Mouse (Mus musculus) embryonic facial prominence, embryonic 10.5 days (tissue): ENCODE results near the gene Cmklr1. TPM values are rescaled to one million over a fixed set of nuclear protein-coding genes. Genes with fewer than 3 reads are reported as not detected.

Source experiments
- DNase-seq: peaks from one replicate; pipeline ENCODE4 v3.0.0-alpha.2; 2017; ENCODE audit warnings: low spot score
- H3K27ac ChIP-seq: fragments of 300-500 bp; sonication (generic); replicated peaks from 2 replicates; pipeline ENCODE4 v1.5.1; 2016; ENCODE audit warnings: mild to moderate bottlenecking
- H3K27me3 ChIP-seq: fragments of 300-500 bp; sonication (generic); replicated peaks from 2 replicates; pipeline ENCODE4 v1.6.1; 2016; ENCODE audit warnings: low read depth, mild to moderate bottlenecking; ENCODE audit not compliant: poor library complexity, severe bottlenecking
- H3K36me3 ChIP-seq: fragments of 300-500 bp; sonication (generic); replicated peaks from 2 replicates; pipeline ENCODE4 v1.6.1; 2016; ENCODE audit warnings: mild to moderate bottlenecking, moderate library complexity
- H3K4me1 ChIP-seq: fragments of 300-500 bp; sonication (generic); 2 replicates; pipeline ENCODE4 v1.6.1; 2016
- H3K4me3 ChIP-seq: fragments of 300-500 bp; sonication (generic); 2 replicates; pipeline ENCODE4 v1.5.1; 2016; ENCODE audit warnings: mild to moderate bottlenecking, moderate library complexity
- H3K9me3 ChIP-seq: fragments of 300-500 bp; sonication (generic); 2 replicates; pipeline ENCODE4 v1.6.1; 2016; ENCODE audit warnings: mild to moderate bottlenecking
- WGBS: fragments of 180-500 bp; shearing (Covaris S2); methylation state at CpG from one replicate; pipeline ENCODE4 v1.1.7; 2016; 5-methylcytosine and 5-hydroxymethylcytosine counted together
- polyA plus RNA-seq: library from polyadenylated mRNA; unstranded; fragments of >200 nt; fragmentation: Nextera tagmentation; extraction: Ambion mirVana; gene quantifications from 2 replicates; pipeline ENCODE4 v1.2.1, GENCODE M21; 2016

Cmklr1 gene
- polyA plus RNA-seq: 0.41 and 0.69 TPM in 2 replicates

- WGBS: 10% methylated on average over 30 of the region's 30 CpGs
Observed at GRCm38 (mm10) chr5:113650035-113650865, at the start of gene Cmklr1. Gene Cmklr1, minus strand, starts transcription at chr5:113650426.

GRCm38 (mm10) chr5:113694415-113694814 is 44.2 kb upstream of the Cmklr1 start:
- H3K4me1 ChIP-seq: peaks cover 16% of the 10 kb centered on the region
- DNase-seq: peak; percentile 36
- H3K4me3 ChIP-seq: no peak overlapping the region
- H3K27ac ChIP-seq: peak overlapping the region; percentile 37; the same call in 1 of the 2 replicates
- WGBS: 62% methylated on average over 5 of the region's 5 CpGs
- no peaks in the 10 kb centered on the region for H3K27me3 ChIP-seq
- H3K36me3 ChIP-seq: no peaks in the 10 kb centered on the region
- peaks cover 4% of the 10 kb centered on the region for H3K9me3 ChIP-seq

More at GRCm38 (mm10) chr5:113650035-113650865, at the start of gene Cmklr1:
- peak within 1 kb of the TSS; percentile 43 for H3K4me3 ChIP-seq
- DNase-seq: peak; percentile 42
- peak within 1 kb of the TSS; percentile 21 for H3K27ac ChIP-seq
- H3K36me3 ChIP-seq: no peaks in the 10 kb centered on the region
- peaks cover 43% of the 10 kb centered on the region for H3K27me3 ChIP-seq
- peaks cover 31% of the 10 kb centered on the region for H3K4me1 ChIP-seq
- no peaks in the 10 kb centered on the region for H3K9me3 ChIP-seq

GRCm38 (mm10) chr5:113694000-113694399 is 43.8 kb upstream of the Cmklr1 start:
- H3K4me3 ChIP-seq: no peak overlapping the region
- no peak overlapping the region for H3K27ac ChIP-seq
- no peaks in the 10 kb centered on the region for H3K36me3 ChIP-seq
- H3K4me1 ChIP-seq: peaks cover 19% of the 10 kb centered on the region
- DNase-seq: no peak
- WGBS: 67% methylated on average over 4 of the region's 4 CpGs
- H3K9me3 ChIP-seq: peaks cover 4% of the 10 kb centered on the region
- H3K27me3 ChIP-seq: no peaks in the 10 kb centered on the region

GRCm38 (mm10) chr5:113693196-113693755 is 43.0 kb upstream of the Cmklr1 start:
- no peaks in the 10 kb centered on the region for H3K36me3 ChIP-seq
- H3K27ac ChIP-seq: no peak overlapping the region
- H3K27me3 ChIP-seq: no peaks in the 10 kb centered on the region
- no peak overlapping the region for H3K4me3 ChIP-seq
- H3K9me3 ChIP-seq: peaks cover 4% of the 10 kb centered on the region
- WGBS: 84% methylated on average over 8 of the region's 8 CpGs
- no peak for DNase-seq
- H3K4me1 ChIP-seq: peaks cover 26% of the 10 kb centered on the region

GRCm38 (mm10) chr5:113690866-113691265 is 40.6 kb upstream of the Cmklr1 start:
- DNase-seq: no peak
- H3K4me3 ChIP-seq: no peak overlapping the region
- 84% methylated on average over 2 of the region's 2 CpGs for WGBS
- H3K27me3 ChIP-seq: no peaks in the 10 kb centered on the region
- H3K27ac ChIP-seq: no peak overlapping the region; the same call in 1 of the 2 replicates
- H3K36me3 ChIP-seq: no peaks in the 10 kb centered on the region
- peaks cover 27% of the 10 kb centered on the region for H3K4me1 ChIP-seq
- peaks cover 4% of the 10 kb centered on the region for H3K9me3 ChIP-seq

- Histone ChIP-seq H3K36me3 (no peaks in the 10 kb centered on the region), H3K27ac (no peak overlapping the region), H3K4me3 (no peak overlapping the region), H3K9me3 (peaks cover 4% of the 10 kb centered on the region), H3K27me3 (no peaks in the 10 kb centered on the region), H3K4me1 (peaks cover 31% of the 10 kb centered on the region)
- no peak for DNase-seq
- WGBS: 82% methylated on average over 15 of the region's 15 CpGs
Observed at GRCm38 (mm10) chr5:113690069-113690548, 39.9 kb upstream of the Cmklr1 start.

- 87% methylated on average over 5 of the region's 5 CpGs for WGBS
- no peaks in the 10 kb centered on the region for H3K27me3 ChIP-seq
- no peak overlapping the region for H3K27ac ChIP-seq
- peaks cover 18% of the 10 kb centered on the region for H3K4me1 ChIP-seq
- no peaks in the 10 kb centered on the region for H3K9me3 ChIP-seq
- DNase-seq: no peak
- H3K4me3 ChIP-seq: no peak overlapping the region
- no peaks in the 10 kb centered on the region for H3K36me3 ChIP-seq
Observed at GRCm38 (mm10) chr5:113687514-113687913, 37.3 kb upstream of the Cmklr1 start.

- no peaks in the 10 kb centered on the region for H3K36me3 ChIP-seq
- H3K4me1 ChIP-seq: peaks cover 21% of the 10 kb centered on the region
- H3K9me3 ChIP-seq: no peaks in the 10 kb centered on the region
- no peak for DNase-seq
- no peak overlapping the region for H3K27ac ChIP-seq
- 72% methylated on average over 5 of the region's 5 CpGs for WGBS
- no peak overlapping the region for H3K4me3 ChIP-seq
- H3K27me3 ChIP-seq: no peaks in the 10 kb centered on the region
Observed at GRCm38 (mm10) chr5:113685471-113685870, 35.2 kb upstream of the Cmklr1 start.

- no peaks in the 10 kb centered on the region for H3K27me3 ChIP-seq
- no peak overlapping the region for H3K27ac ChIP-seq
- no peaks in the 10 kb centered on the region for H3K36me3 ChIP-seq
- H3K4me1 ChIP-seq: peaks cover 15% of the 10 kb centered on the region
- 80% methylated on average over 5 of the region's 5 CpGs for WGBS
- no peak overlapping the region for H3K4me3 ChIP-seq
- DNase-seq: no peak
- peaks cover 2% of the 10 kb centered on the region; the same call in 1 of the 2 replicates for H3K9me3 ChIP-seq
Observed at GRCm38 (mm10) chr5:113683246-113683645, 33.0 kb upstream of the Cmklr1 start.

- Histone ChIP-seq H3K4me1 (peaks cover 14% of the 10 kb centered on the region; the same call in 1 of the 2 replicates), H3K4me3 (no peak overlapping the region), H3K27ac (no peak overlapping the region), H3K27me3 (no peaks in the 10 kb centered on the region), H3K9me3 (peaks cover 2% of the 10 kb centered on the region; the same call in 1 of the 2 replicates), H3K36me3 (no peaks in the 10 kb centered on the region)
- DNase-seq: no peak
- WGBS: 78% methylated on average over 3 of the region's 3 CpGs
Observed at GRCm38 (mm10) chr5:113682472-113682871, 32.2 kb upstream of the Cmklr1 start.

GRCm38 (mm10) chr5:113681219-113681618 is 31.0 kb upstream of the Cmklr1 start:
- Histone ChIP-seq H3K4me1 (peaks cover 14% of the 10 kb centered on the region; the same call in 1 of the 2 replicates), H3K4me3 (no peak overlapping the region), H3K27me3 (no peaks in the 10 kb centered on the region), H3K27ac (no peak overlapping the region), H3K9me3 (peaks cover 2% of the 10 kb centered on the region; the same call in 1 of the 2 replicates), H3K36me3 (no peaks in the 10 kb centered on the region)
- 85% methylated on average over 14 of the region's 14 CpGs for WGBS
- no peak for DNase-seq

GRCm38 (mm10) chr5:113679509-113679908 is 29.3 kb upstream of the Cmklr1 start:
- Histone ChIP-seq H3K4me3 (no peak overlapping the region), H3K9me3 (peaks cover 2% of the 10 kb centered on the region; the same call in 1 of the 2 replicates), H3K27me3 (no peaks in the 10 kb centered on the region), H3K36me3 (no peaks in the 10 kb centered on the region), H3K4me1 (peaks cover 7% of the 10 kb centered on the region; the same call in 1 of the 2 replicates), H3K27ac (no peak overlapping the region)
- WGBS: 87% methylated on average over 4 of the region's 4 CpGs
- no peak for DNase-seq
